Mouse (Mus musculus) embryonic facial prominence, embryonic 12.5 days (tissue): ENCODE results near the gene Cntnap5a. TPM values are rescaled to one million over a fixed set of nuclear protein-coding genes. Genes with fewer than 3 reads are reported as not detected.

ENCODE experiments used
- ATAC-seq: fragments of 200-750 bp; cut with Nextera tagmentation; 2 replicates; pipeline ENCODE4 v1.8.0; 2017; ENCODE audit not compliant: insufficient number of reproducible peaks, insufficient read depth, low FRiP score, low TSS enrichment
- H3K27ac ChIP-seq: fragments of 300-500 bp; sonication (generic); 2 replicates; pipeline ENCODE4 v1.5.1; 2016; ENCODE audit warnings: mild to moderate bottlenecking
- H3K27me3 ChIP-seq: fragments of 300-500 bp; sonication (generic); 2 replicates; pipeline ENCODE4 v1.6.1; 2016; ENCODE audit warnings: mild to moderate bottlenecking, moderate library complexity
- H3K36me3 ChIP-seq: fragments of 300-500 bp; sonication (generic); 2 replicates; pipeline ENCODE4 v1.6.1; 2016; ENCODE audit warnings: mild to moderate bottlenecking
- H3K4me1 ChIP-seq: fragments of 300-500 bp; sonication (generic); 2 replicates; pipeline ENCODE4 v1.6.1; 2016
- H3K4me2 ChIP-seq: fragments of 300-500 bp; sonication (generic); replicated peaks from 2 replicates; pipeline ENCODE4 v1.6.1; 2016; ENCODE audit warnings: mild to moderate bottlenecking, moderate library complexity
- H3K4me3 ChIP-seq: fragments of 300-500 bp; sonication (generic); 2 replicates; pipeline ENCODE4 v1.5.1; 2016; ENCODE audit warnings: mild to moderate bottlenecking
- H3K9ac ChIP-seq: fragments of 300-500 bp; sonication (generic); 2 replicates; pipeline ENCODE4 v1.6.1; 2016; ENCODE audit warnings: mild to moderate bottlenecking, moderate library complexity
- H3K9me3 ChIP-seq: fragments of 300-500 bp; sonication (generic); 2 replicates; pipeline ENCODE4 v1.6.1; 2016; ENCODE audit warnings: mild to moderate bottlenecking, moderate library complexity
- WGBS: fragments of 180-500 bp; shearing (Covaris S2); methylation state at CpG from one replicate; pipeline ENCODE4 v1.1.7; 2016; 5-methylcytosine and 5-hydroxymethylcytosine counted together
- polyA plus RNA-seq: library from polyadenylated mRNA; unstranded; fragments of >200 nt; fragmentation: Nextera tagmentation; extraction: Ambion mirVana; gene quantifications from 2 replicates; pipeline ENCODE4 v1.2.1, GENCODE M21; 2016

The Cntnap5a gene
- polyA plus RNA-seq, 1 experiment from 2014 or later: 0.04 TPM

GRCm38 (mm10) chr1:116243856-116244255, 559.3 kb downstream of the Cntnap5a start:
- no peak overlapping the region for H3K9ac ChIP-seq
- no peak overlapping the region for H3K4me3 ChIP-seq
- H3K36me3 ChIP-seq: no peaks in the 10 kb centered on the region
- H3K27me3 ChIP-seq: no peaks in the 10 kb centered on the region
- H3K9me3 ChIP-seq: no peaks in the 10 kb centered on the region
- no peak for ATAC-seq
- WGBS: 80% methylated on average over 2 of the region's 2 CpGs
- H3K27ac ChIP-seq: no peak overlapping the region
- no peak overlapping the region for H3K4me2 ChIP-seq
- no peaks in the 10 kb centered on the region for H3K4me1 ChIP-seq

- Histone ChIP-seq H3K27ac (no peak overlapping the region), H3K9me3 (no peaks in the 10 kb centered on the region), H3K4me1 (no peaks in the 10 kb centered on the region), H3K9ac (no peak overlapping the region), H3K36me3 (no peaks in the 10 kb centered on the region), H3K27me3 (no peaks in the 10 kb centered on the region), H3K4me3 (no peak overlapping the region), H3K4me2 (no peak overlapping the region)
- ATAC-seq: no peak
Measured at GRCm38 (mm10) chr1:116281144-116281543, 596.6 kb downstream of the Cntnap5a start.

- Histone ChIP-seq H3K4me2 (no peak overlapping the region), H3K27me3 (no peaks in the 10 kb centered on the region), H3K4me3 (no peak overlapping the region), H3K9me3 (no peaks in the 10 kb centered on the region), H3K36me3 (no peaks in the 10 kb centered on the region), H3K4me1 (no peaks in the 10 kb centered on the region), H3K27ac (no peak overlapping the region), H3K9ac (no peak overlapping the region)
- 50% methylated on average over 1 of the region's 1 CpGs for WGBS
- no peak for ATAC-seq
Measured at GRCm38 (mm10) chr1:116283968-116284367, 599.4 kb downstream of the Cntnap5a start.

GRCm38 (mm10) chr1:116306555-116306954, 622.0 kb downstream of the Cntnap5a start:
- Histone ChIP-seq H3K9ac (no peak overlapping the region), H3K4me3 (no peak overlapping the region), H3K9me3 (no peaks in the 10 kb centered on the region), H3K27me3 (no peaks in the 10 kb centered on the region), H3K27ac (no peak overlapping the region), H3K4me1 (no peaks in the 10 kb centered on the region), H3K36me3 (no peaks in the 10 kb centered on the region), H3K4me2 (no peak overlapping the region)
- no peak for ATAC-seq
- 76% methylated on average over 3 of the region's 3 CpGs for WGBS

GRCm38 (mm10) chr1:116311512-116311911, 627.0 kb downstream of the Cntnap5a start:
- 68% methylated on average over 3 of the region's 3 CpGs for WGBS
- H3K4me1 ChIP-seq: no peaks in the 10 kb centered on the region
- H3K4me2 ChIP-seq: no peak overlapping the region
- H3K27me3 ChIP-seq: no peaks in the 10 kb centered on the region
- H3K9ac ChIP-seq: no peak overlapping the region
- no peak overlapping the region for H3K27ac ChIP-seq
- no peaks in the 10 kb centered on the region for H3K36me3 ChIP-seq
- no peak overlapping the region for H3K4me3 ChIP-seq
- no peak for ATAC-seq
- no peaks in the 10 kb centered on the region for H3K9me3 ChIP-seq

- ATAC-seq: no peak
- Histone ChIP-seq H3K4me2 (no peak overlapping the region), H3K9ac (no peak overlapping the region), H3K4me3 (no peak overlapping the region), H3K4me1 (no peaks in the 10 kb centered on the region), H3K36me3 (no peaks in the 10 kb centered on the region), H3K27ac (no peak overlapping the region), H3K27me3 (no peaks in the 10 kb centered on the region), H3K9me3 (no peaks in the 10 kb centered on the region)
Measured at GRCm38 (mm10) chr1:116313269-116313668, 628.7 kb downstream of the Cntnap5a start.

- no peak overlapping the region for H3K4me3 ChIP-seq
Measured at GRCm38 (mm10) chr1:116324505-116324904, 639.9 kb downstream of the Cntnap5a start.

GRCm38 (mm10) chr1:116353669-116354068, 669.1 kb downstream of the Cntnap5a start:
- Histone ChIP-seq H3K9ac (no peak overlapping the region), H3K27ac (no peak overlapping the region), H3K36me3 (no peaks in the 10 kb centered on the region), H3K4me2 (no peak overlapping the region), H3K4me3 (no peak overlapping the region), H3K27me3 (no peaks in the 10 kb centered on the region), H3K9me3 (no peaks in the 10 kb centered on the region), H3K4me1 (no peaks in the 10 kb centered on the region)
- no peak for ATAC-seq

More at GRCm38 (mm10) chr1:116324505-116324904, 639.9 kb downstream of the Cntnap5a start:
- Histone ChIP-seq H3K9me3 (no peaks in the 10 kb centered on the region), H3K4me2 (no peak overlapping the region), H3K9ac (no peak overlapping the region), H3K36me3 (no peaks in the 10 kb centered on the region), H3K27me3 (no peaks in the 10 kb centered on the region), H3K4me1 (no peaks in the 10 kb centered on the region), H3K27ac (no peak overlapping the region)
- ATAC-seq: no peak

- H3K9ac ChIP-seq: no peak overlapping the region
- H3K4me3 ChIP-seq: no peak overlapping the region
- H3K9me3 ChIP-seq: no peaks in the 10 kb centered on the region
- H3K4me1 ChIP-seq: no peaks in the 10 kb centered on the region
- no peaks in the 10 kb centered on the region for H3K27me3 ChIP-seq
- no peak overlapping the region for H3K4me2 ChIP-seq
- H3K36me3 ChIP-seq: no peaks in the 10 kb centered on the region
- H3K27ac ChIP-seq: no peak overlapping the region
- WGBS: 45% methylated on average over 2 of the region's 2 CpGs
- no peak for ATAC-seq
Measured at GRCm38 (mm10) chr1:116365606-116366005, 681.0 kb downstream of the Cntnap5a start.

GRCm38 (mm10) chr1:116366171-116366570, 681.6 kb downstream of the Cntnap5a start:
- no peak overlapping the region for H3K9ac ChIP-seq
- H3K9me3 ChIP-seq: no peaks in the 10 kb centered on the region
- WGBS: 18% methylated on average over 2 of the region's 2 CpGs
- no peak overlapping the region for H3K4me2 ChIP-seq
- H3K27ac ChIP-seq: no peak overlapping the region
- no peak overlapping the region for H3K4me3 ChIP-seq
- ATAC-seq: no peak
- H3K27me3 ChIP-seq: no peaks in the 10 kb centered on the region
- no peaks in the 10 kb centered on the region for H3K36me3 ChIP-seq
- H3K4me1 ChIP-seq: no peaks in the 10 kb centered on the region

GRCm38 (mm10) chr1:116366806-116367205, 682.2 kb downstream of the Cntnap5a start:
- Histone ChIP-seq H3K27me3 (no peaks in the 10 kb centered on the region), H3K9ac (no peak overlapping the region), H3K36me3 (no peaks in the 10 kb centered on the region), H3K4me2 (no peak overlapping the region), H3K4me1 (no peaks in the 10 kb centered on the region), H3K27ac (no peak overlapping the region), H3K9me3 (no peaks in the 10 kb centered on the region), H3K4me3 (no peak overlapping the region)
- ATAC-seq: no peak

- no peaks in the 10 kb centered on the region for H3K4me1 ChIP-seq
- H3K9ac ChIP-seq: no peak overlapping the region
- no peaks in the 10 kb centered on the region for H3K36me3 ChIP-seq
- no peak overlapping the region for H3K4me2 ChIP-seq
- ATAC-seq: no peak
- H3K27ac ChIP-seq: no peak overlapping the region
- no peak overlapping the region for H3K4me3 ChIP-seq
- H3K9me3 ChIP-seq: no peaks in the 10 kb centered on the region
- WGBS: 44% methylated on average over 7 of the region's 7 CpGs
- no peaks in the 10 kb centered on the region for H3K27me3 ChIP-seq
Measured at GRCm38 (mm10) chr1:116367572-116367971, 683.0 kb downstream of the Cntnap5a start.

- no peak for ATAC-seq
- no peaks in the 10 kb centered on the region for H3K27me3 ChIP-seq
- no peak overlapping the region for H3K4me2 ChIP-seq
- no peaks in the 10 kb centered on the region for H3K4me1 ChIP-seq
- no peak overlapping the region for H3K4me3 ChIP-seq
- H3K9ac ChIP-seq: no peak overlapping the region
- WGBS: 92% methylated on average over 4 of the region's 4 CpGs
- H3K36me3 ChIP-seq: no peaks in the 10 kb centered on the region
- no peaks in the 10 kb centered on the region for H3K9me3 ChIP-seq
- H3K27ac ChIP-seq: no peak overlapping the region
Measured at GRCm38 (mm10) chr1:116370817-116371216, 686.3 kb downstream of the Cntnap5a start.
